Mouse (Mus musculus): Measurements from ENCODE around the gene Igfbp7.

The Igfbp7 gene

DNA sequence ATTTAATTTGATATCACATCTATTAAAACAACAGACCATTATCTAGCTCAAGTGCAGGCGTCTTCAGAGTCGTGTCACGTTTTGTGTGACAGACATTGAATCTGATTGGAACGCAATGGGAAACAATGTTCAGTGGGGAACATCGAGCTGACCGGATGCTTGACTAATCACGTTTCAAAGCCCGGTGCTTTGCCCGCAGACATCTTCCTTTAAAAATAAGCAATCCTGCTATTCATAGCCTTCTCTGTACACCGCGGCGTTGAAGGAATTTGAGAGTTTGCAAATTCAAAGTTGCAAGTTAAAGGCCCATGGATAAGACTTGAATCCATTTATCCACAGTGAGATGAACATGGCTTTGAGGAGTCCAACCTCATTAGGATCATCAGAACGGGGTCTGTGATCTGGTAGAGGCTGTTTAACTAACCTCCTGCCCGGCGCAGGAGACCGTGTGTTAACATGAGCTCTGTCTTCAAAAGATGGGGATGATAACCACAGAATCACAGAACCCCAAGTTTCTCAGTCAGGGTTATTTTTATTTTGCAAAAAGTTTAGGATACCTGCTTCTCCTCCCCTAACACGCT, 27.4 kb downstream of the Igfbp7 start:
- no peak for DNase-seq (ENCODE audit: low spot score in 2 of 2)

DNA sequence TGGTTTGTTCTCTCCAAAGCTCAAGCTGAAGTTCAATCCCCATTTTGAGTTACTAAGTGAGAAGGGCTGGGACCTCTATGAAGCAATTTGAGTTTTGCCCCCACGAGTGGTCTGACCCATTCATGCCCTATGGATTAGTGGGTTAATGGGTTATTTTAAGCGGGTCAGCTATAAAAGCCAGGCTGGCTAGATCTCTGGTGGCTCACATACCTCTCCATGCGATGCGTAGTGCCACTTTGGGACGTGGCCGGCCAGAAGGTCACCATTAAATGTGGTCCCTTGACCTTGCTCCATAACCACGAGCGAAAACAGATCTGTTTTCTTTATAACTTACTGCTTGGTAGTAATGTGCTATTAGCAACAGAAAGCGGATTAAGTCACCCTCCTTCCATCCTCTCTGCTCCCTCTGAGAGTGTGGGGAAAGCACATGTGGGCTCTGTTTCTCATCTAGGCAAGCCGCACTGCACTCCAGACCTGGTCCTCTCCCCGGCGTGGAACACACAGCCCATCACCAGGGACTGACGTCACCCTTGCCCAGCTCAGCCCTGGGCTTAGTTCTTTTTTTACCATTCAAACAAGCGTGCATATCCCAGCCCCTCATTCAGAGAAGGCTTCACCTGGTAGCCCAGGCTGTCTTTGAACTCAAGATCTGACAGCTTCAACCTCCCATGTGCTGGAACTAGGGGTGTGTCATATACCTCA, 28.3 kb downstream of the Igfbp7 start:
- DNase-seq (ENCODE audit: low spot score in 2 of 2), result no peak

GRCm38 (mm10) chr5:77378027-77378426, 29.8 kb downstream of the Igfbp7 start:
- DNase-seq (ENCODE audit: low spot score in 2 of 2), result no peak

GRCm38 (mm10) chr5:77375546-77375945, 32.3 kb downstream of the Igfbp7 start:
- no peak for DNase-seq (ENCODE audit: low spot score in 2 of 2)

GRCm38 (mm10) chr5:77374945-77375344, 32.9 kb downstream of the Igfbp7 start:
- DNase-seq (ENCODE audit: low spot score in 2 of 2), result peak in 1 of 2 experiments; percentile 56

DNA sequence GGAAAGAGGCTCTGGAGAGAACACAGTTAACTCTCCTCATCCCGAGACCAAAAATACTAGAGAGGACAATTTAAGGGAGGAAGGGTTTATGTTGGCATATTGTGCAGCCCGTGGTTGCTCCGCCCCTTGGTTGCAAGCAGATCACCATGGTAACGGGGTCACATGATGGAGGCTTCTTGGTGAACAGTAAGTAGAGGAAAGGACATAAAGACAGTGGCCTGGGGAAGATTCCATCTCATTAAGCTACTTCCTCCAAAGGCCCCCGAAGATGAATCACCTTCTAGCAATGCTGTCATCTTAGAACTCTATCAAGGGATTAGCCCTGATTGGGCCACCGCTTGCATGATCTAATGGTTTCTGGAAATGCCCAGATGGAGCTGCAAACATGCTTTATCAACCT, 35.1 kb downstream of the Igfbp7 start:
- DNase-seq (ENCODE audit: low spot score in 2 of 2), result no peak

DNA sequence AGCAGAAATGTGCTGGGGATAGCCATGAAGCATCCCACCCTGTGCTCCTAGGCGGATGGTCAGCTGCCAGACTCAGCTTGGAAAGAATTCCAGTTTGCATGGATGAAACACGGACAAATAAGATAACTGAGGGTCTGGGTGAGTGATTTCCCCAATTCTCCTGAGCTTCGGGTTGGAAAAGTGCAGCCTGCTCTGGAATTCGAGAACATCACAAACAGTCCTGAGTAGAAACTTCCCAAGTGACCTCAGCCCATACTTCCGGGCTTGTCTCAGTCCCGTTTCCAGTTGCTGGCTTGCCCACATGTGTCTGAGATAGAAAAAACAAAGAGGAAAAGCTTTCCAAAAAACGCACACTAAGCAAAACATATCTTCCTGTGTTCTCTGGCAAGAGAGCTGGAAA, 35.6 kb downstream of the Igfbp7 start:
- DNase-seq (ENCODE audit: low spot score in 2 of 2), result peak; percentile 79 to 83

- DNase-seq (ENCODE audit: low spot score in 2 of 2), result no peak
Measured at GRCm38 (mm10) chr5:77370378-77370892, 37.4 kb downstream of the Igfbp7 start.

GRCm38 (mm10) chr5:77369394-77369793, 38.4 kb downstream of the Igfbp7 start:
- DNase-seq (ENCODE audit: low spot score in 2 of 2), result no peak

- DNase-seq (ENCODE audit: low spot score in 2 of 2), result no peak
Measured at GRCm38 (mm10) chr5:77368194-77368593, 39.6 kb downstream of the Igfbp7 start.

DNA sequence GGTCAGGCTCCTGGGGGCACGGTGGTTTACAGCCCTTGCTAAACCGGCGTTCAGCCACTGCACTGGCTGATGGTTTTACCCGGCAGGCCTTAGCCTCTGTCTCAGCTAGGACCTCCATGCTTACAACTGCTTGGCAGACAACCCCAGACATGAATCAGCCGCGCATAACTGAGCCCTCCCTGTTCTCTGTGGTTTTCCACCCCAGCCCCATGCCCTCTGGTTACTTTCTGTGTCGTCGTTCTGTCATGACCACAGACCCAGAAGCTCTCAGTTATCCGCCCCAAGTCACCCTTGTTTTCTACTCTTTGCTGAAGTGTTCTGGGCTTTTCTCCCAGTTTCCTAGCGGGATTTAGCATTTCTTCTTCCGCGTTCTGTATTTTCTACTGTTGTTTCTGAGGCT, 40.2 kb downstream of the Igfbp7 start:
- peak in 1 of 2 experiments; percentile 54 for DNase-seq (ENCODE audit: low spot score in 2 of 2)

DNA sequence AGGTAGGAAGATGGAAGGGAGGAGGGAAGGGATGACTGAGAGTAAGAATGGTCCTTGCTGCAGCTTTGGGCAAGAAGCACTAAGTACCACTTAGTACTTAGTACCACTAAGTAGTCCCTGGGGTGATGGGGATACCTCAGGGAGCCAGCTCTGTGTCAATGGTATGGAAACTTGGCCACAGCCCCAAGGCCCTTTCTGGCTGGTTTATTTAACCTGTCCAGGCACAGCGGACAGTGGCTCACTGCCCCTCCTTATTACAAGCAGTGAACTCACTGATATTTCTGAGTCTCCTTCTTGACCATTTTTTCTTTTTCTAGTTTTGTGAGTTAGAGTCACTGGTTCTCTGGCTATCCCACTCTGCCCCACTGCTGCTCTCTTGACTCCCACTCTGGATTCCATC, 40.7 kb downstream of the Igfbp7 start:
- no peak for DNase-seq (ENCODE audit: low spot score in 2 of 2)

- DNase-seq (ENCODE audit: low spot score in 2 of 2), result peak in 1 of 2 experiments; percentile 70
Measured at GRCm38 (mm10) chr5:77366313-77366712, 41.5 kb downstream of the Igfbp7 start.

DNA sequence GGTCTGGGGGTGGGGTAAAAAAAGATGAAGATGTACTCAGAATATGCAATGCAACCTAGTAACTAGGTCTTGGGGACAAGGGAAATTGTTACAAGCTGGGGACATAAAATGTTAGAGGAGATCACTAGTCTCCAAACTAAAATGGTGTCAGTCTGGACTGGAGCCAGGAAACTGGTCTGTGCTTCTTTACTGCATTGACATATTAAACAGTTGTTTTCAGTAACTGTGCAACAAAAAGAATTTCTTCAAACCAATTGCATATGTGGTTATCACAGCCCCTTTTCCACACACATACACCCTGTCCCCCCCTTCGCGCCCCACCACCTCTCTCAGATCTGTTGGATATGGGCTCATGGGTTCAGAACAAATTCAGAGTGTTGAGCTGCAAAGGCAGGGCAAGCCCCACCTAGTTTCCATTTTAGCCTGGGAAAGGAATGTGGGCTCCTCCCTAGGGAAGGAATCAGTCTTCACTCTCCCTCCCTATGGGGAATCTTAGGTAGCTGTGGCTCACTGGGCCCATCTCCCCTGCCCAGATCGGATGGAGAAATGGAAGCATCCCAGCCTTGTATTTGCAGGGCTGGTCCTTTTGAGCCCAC, 43.3 kb downstream of the Igfbp7 start:
- no peak for DNase-seq (ENCODE audit: low spot score in 2 of 2)

DNA sequence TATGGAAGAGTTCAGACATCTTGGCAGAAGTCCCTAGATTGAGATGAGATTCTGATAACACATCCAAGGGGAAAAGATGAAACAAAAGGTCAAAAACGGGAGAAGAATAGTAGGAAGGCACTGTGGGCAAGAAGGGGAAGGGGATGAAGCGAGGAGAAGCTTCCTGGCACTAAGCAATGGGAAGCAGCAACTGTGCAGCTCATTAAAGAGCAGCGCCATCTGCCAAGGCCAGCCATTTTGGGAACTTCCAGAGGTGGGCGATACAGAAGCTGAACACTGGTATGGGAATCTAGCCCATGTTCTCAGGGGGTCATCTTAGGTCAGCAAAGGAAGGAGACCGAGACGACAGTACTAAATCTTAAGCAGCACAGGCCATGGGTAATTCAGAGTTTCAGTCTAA, 44.2 kb downstream of the Igfbp7 start:
- peak in 1 of 2 experiments; percentile 52 for DNase-seq (ENCODE audit: low spot score in 2 of 2)

DNA sequence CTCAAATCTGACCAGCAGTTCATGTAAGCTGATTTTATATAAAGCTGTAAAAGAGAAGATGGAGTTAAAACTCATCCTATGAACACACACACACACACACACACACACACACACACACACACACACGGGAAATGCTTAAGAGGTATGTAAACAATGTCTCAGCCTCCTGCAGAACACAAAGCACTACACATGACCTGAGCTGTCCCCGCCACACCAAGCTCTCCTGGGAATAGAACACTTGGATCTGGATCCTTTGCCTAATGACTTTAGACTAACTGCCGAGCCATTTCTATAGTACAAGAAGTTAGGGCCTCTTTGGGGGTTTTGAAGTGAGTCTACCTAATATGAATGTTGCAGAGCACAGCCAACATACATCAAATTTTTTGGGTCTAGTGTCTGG, 45.7 kb downstream of the Igfbp7 start:
- DNase-seq (ENCODE audit: low spot score in 2 of 2), result no peak

GRCm38 (mm10) chr5:77361006-77361405, 46.8 kb downstream of the Igfbp7 start:
- DNase-seq (ENCODE audit: low spot score in 2 of 2), result no peak

GRCm38 (mm10) chr5:77359971-77360370, 47.9 kb downstream of the Igfbp7 start:
- DNase-seq (ENCODE audit: low spot score in 2 of 2), result no peak

DNA sequence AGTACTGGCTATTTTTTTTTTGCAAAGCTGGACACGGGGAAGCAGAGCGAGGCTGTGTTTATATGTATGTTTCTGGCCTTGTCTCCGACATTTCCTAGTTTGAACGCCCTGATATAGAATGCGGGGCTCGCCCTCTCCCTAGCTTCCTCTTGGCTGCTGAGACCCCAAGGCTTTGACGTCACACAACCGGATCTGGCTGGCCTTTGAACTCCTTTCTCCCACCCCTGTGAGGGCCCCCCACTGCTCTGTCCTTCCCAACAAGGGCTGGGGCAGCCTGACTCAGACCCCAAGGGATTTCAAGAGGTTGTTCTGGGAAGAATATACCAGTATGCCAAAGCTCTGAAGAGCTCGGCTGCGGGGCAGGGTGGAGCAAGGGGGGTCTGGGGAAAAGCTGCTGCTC, 49.5 kb downstream of the Igfbp7 start:
- peak; percentile 73 to 78 for DNase-seq (ENCODE audit: low spot score in 2 of 2)

DNA sequence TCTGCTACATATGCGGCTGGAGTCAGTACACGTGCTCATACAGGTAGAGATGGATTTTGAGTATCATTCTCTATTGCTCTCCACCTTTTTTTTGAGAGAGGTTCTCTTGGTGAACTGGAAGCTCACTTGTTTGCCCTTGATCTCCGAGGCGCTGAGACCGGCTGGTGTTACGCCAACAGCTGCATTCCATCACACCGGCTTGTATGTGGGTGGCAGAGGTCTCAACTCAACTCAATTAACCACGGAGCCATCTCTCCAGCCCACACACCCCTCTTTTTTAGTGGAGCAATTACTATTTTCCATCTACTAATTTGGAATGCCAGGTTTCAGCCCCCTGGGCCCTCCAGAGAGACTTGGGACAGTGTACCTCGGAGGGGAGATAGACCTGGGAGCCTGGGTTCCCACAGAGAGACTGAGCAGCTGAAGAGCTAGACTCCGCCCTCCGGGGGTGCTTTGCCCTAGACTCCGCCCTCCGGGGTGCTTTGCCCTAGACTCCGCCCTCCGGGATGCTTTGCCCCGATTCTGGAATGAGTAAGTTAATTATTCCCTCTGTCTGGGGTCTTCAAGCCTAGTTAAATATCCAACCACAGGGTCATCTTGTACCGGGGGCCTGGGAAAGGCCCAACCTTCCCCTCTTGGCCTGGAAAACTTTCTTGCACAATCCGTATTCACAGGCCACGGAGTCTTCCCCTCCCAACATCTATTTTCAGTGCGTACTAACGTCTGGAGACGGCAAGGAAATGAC, 50.3 kb downstream of the Igfbp7 start:
- DNase-seq (ENCODE audit: low spot score in 2 of 2), result peak; percentile 82

- DNase-seq (ENCODE audit: low spot score in 2 of 2), result no peak
Measured at GRCm38 (mm10) chr5:77355307-77356265, 52.3 kb downstream of the Igfbp7 start.

Data from heart, adult 9 months (tissue).